9 mouse cellular contexts compared by ENCODE assay signal in the genomic region with DNA sequence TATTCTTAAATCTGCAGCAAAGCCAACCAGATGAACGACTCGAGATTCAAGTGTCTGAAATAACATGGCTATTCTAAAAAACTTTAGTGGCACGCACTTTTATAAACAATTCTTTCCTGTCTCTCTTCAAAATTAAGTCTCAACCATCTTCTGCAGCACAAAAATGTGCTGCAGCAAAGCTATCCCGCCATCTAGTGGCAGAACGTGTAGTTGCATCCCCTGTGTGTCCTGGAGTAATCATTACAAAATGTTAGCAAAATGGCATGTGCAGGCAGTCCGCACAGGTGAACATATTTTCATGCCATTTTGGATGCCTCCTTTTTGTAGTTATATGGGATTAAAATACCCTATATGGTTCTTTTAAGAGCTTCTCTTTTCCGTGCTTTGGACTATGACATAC.
DNase-seq lines count a peak whose midpoint lies in the region; ATAC-seq and TF ChIP-seq lines count a peak whose summit lies in the region.
"Had no signal": no experiment of that assay in that cellular context is flagged by ENCODE, and none has a peak within 500 bp of the region (broad histone marks: within the 10 kb centered on the region; RNA-seq: fewer than 3 reads in every experiment).

No protein-coding gene starts in this region.

- intact Hi-C loops in gastrocnemius, adult 2 months (cut with DNase I): loop anchor here (1.0 to 10.0 kb wide), 2 partner anchors 457 to 548 kb away; no protein-coding TSS in a partner anchor

- CTCF ChIA-PET in Patski (lab: Charles Lee): interaction anchor here (0.7 to 1.9 kb wide), 9 partner anchors 9 to 464 kb away, joined by 3 to 8 read pairs (median 3); no protein-coding TSS in a partner anchor

- no peaks in the 10 kb centered on the region for H3K4me1 ChIP-seq in lung, adult 2 months (ENCODE audit: control insufficient read depth, insufficient read depth, low read length)
- H3K4me1 ChIP-seq: limb, embryonic 12.5 days had no signal

- DNase-seq in Patski (ENCODE audit: low read depth, low spot score): peak; percentile 55
- peak; percentile 90 to 93 for DNase-seq in cerebellum, postnatal 14 days
- peak; percentile 77 for DNase-seq in gastrocnemius, adult 2 months
- peak; percentile 32 for DNase-seq in large intestine, adult 2 months (ENCODE audit: low read depth, low spot score)
- DNase-seq in lung, adult 2 months: peak; percentile 63
- peak; percentile 65 for DNase-seq in right cerebral cortex, adult 18-20 months
- DNase-seq in urinary bladder, postnatal 25 days (ENCODE audit: low spot score): peak; percentile 70

- POLR2A ChIA-PET in Patski (lab: Charles Lee): interaction anchor here (0.5 kb wide), 1 partner anchor 356 kb away, joined by 3 read pairs; no protein-coding TSS in a partner anchor

- no peak for TF ChIP-seq POLR2A in lung, adult 2 months (IDR thresholded peaks at IDR 0.05; ENCODE audit: borderline replicate concordance, extremely low read depth, low read depth, low read length)

- no peaks in the 10 kb centered on the region for H3K79me3 ChIP-seq in C2C12 (ENCODE audit: low read depth)

- H3K4me3 ChIP-seq in C2C12 (ENCODE audit: insufficient read depth, poor library complexity, severe bottlenecking): no peak overlapping the region
- H3K4me3 ChIP-seq in gastrocnemius, adult 2 months: no peak overlapping the region
- no peak overlapping the region for H3K4me3 ChIP-seq in lung, adult 2 months (replicated peaks; ENCODE audit: extremely low read depth, low read depth, low read length)
- H3K4me3 ChIP-seq: limb, embryonic 12.5 days had no signal

- no peak for ATAC-seq in Patski

- in situ Hi-C loops in Patski (cut with MboI; ENCODE audit: low pct_unique_long_range_greater_than_20kb): loop anchor here (5.0 to 10.0 kb wide), 4 partner anchors 356 to 1008 kb away; a partner anchor contains a TSS

- H3K36me3 ChIP-seq in C2C12 (ENCODE audit: control insufficient read depth, insufficient read depth): no peaks in the 10 kb centered on the region
- H3K36me3 ChIP-seq: limb, embryonic 12.5 days had no signal

- no peaks in the 10 kb centered on the region for H3K27me3 ChIP-seq in C2C12 (ENCODE audit: control insufficient read depth, insufficient read depth, insufficient read length)
- H3K27me3 ChIP-seq in Patski: no peaks in the 10 kb centered on the region
- H3K27me3 ChIP-seq: limb, embryonic 12.5 days had no signal

- 17% methylated on average over 7 of the region's 7 CpGs for WGBS in large intestine, adult 2 months
- WGBS in lung, adult 2 months: 17% methylated on average over 7 of the region's 7 CpGs

- H3K27ac ChIP-seq in gastrocnemius, adult 2 months: no peak overlapping the region
- H3K27ac ChIP-seq: limb, embryonic 12.5 days had no signal

- H3K79me2 ChIP-seq in C2C12 (ENCODE audit: control insufficient read depth, insufficient read depth): no peaks in the 10 kb centered on the region

- peak; percentile 76 for TF ChIP-seq CTCF in C2C12 (IDR thresholded peaks at IDR 0.05; ENCODE audit: control insufficient read depth, insufficient read depth, insufficient read length)
- peak; percentile 98 for TF ChIP-seq CTCF in Patski (IDR thresholded peaks at IDR 0.05)
- TF ChIP-seq CTCF in gastrocnemius, adult 2 months (IDR thresholded peaks at IDR 0.05): peak; percentile 93
- TF ChIP-seq CTCF in lung, adult 2 months (IDR thresholded peaks at IDR 0.05; ENCODE audit: insufficient read depth, low read length): peak; percentile 77

- no peak overlapping the region for H3ac ChIP-seq in C2C12 (ENCODE audit: control insufficient read depth, insufficient read length, low read depth)

TF ChIP-seq in C2C12, 6 proteins besides CTCF, POLR2A, EP300 and RAD21:
- TF ChIP-seq FOSL1 (IDR thresholded peaks at IDR 0.05; ENCODE audit: insufficient read depth, low read length, poor library complexity, severe bottlenecking): no peak
- TF ChIP-seq MYOD1 (IDR thresholded peaks at IDR 0.05; ENCODE audit: control insufficient read depth, insufficient read length, low read depth): no peak
- no peak for TF ChIP-seq MAX (IDR thresholded peaks at IDR 0.05)
- TF ChIP-seq CEBPB (IDR thresholded peaks at IDR 0.05; ENCODE audit: low read depth): no peak
- TF ChIP-seq MYOG (IDR thresholded peaks at IDR 0.05; ENCODE audit: control insufficient read depth, extremely low read depth, insufficient read length): no peak
- no peak for TF ChIP-seq USF1 (IDR thresholded peaks at IDR 0.05; ENCODE audit: low read depth)
TF ChIP-seq in C2C12: peak in this region for 0.

Comparison
In these comparisons a context has a peak if more than half of its experiments do, and no peak if none do; other contexts are left out.
1. DNase-seq: peak in every context shown above with its lines; median percentile 92 in cerebellum, postnatal 14 days; 77 in gastrocnemius, adult 2 months; 70 in urinary bladder, postnatal 25 days; 65 in right cerebral cortex, adult 18-20 months; 63 in lung, adult 2 months; 55 in Patski; 32 in large intestine, adult 2 months.